Mouse (Mus musculus) skeletal muscle tissue, postnatal 0 days (tissue): ENCODE results near the gene Gm49358. TPM values are rescaled to one million over a fixed set of nuclear protein-coding genes. Genes with fewer than 3 reads are reported as not detected.

Experiments
- polyA plus RNA-seq: library from polyadenylated mRNA; unstranded; fragments of >200 nt; fragmentation: Nextera tagmentation; extraction: Ambion mirVana; gene quantifications from 2 replicates; pipeline ENCODE4 v1.2.1, GENCODE M21; 2015

The Gm49358 gene
- polyA plus RNA-seq: not detected in 2 replicates

DNA sequence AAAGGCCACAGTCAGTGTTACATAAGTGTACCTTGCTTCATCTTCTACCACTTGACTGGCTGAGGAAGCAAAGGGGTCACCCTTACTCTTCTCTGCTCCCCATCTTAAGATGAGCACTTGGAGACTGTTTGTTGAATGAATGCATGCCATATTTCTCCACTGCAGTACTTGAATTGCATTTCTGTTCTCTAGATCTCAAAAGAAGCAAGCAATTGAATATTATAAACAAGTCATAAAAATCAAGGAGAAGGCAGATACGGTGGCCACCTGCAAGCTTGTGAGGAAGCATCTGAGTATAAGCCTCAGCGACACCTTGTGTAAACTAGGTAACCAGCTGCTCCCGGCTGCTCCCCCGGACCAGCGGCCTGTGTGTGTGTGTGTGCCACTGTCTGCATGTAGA, at the start of gene Gm49358:
Gene Gm49358 (plus strand): TSS at position 301 of the 400 bp plus-strand sequence.

GRCm38 (mm10) chr10:86778398-86779116, 14.8 kb downstream of the Gm49358 start, which contains the start of gene Nt5dc3:
TSS of gene Nt5dc3 (plus strand) at chr10:86779005.

Other genes with a start within 250 kb of the Gm49358 start
- 132 and 169 TPM in 2 replicates for gene Hsp90b1, start 58.5 kb upstream of the Gm49358 start, polyA plus RNA-seq
- 0.62 and 0.76 TPM in 2 replicates for gene Ttc41, start 58.2 kb upstream of the Gm49358 start, polyA plus RNA-seq
- gene Nt5dc3, start 15.0 kb downstream of the Gm49358 start, polyA plus RNA-seq: 1.4 and 1.8 TPM in 2 replicates
- gene Stab2, start 244.1 kb downstream of the Gm49358 start, polyA plus RNA-seq: 0.32 and 0.83 TPM in 2 replicates